Mouse (Mus musculus) embryonic stem cell, embryonic (primary cell): ENCODE measurements around the gene Ppp2r5c.

Experiments
- CTCF ChIA-PET, 4 experiments: fragments of 300-600 bp in 2 of 4; fragments of 350-600 bp in 2 of 4; sonication (Branson Sonifier 250); formaldehyde crosslinking; loops; one replicate each; lab custom pipeline; 2022; ENCODE audit warnings: inconsistent platforms in 2 of 4; lab: Charles Lee
- POLR2A ChIA-PET, 4 experiments: fragments of 300-600 bp in 2 of 4; fragments of 350-600 bp in 2 of 4; sonication (Branson Sonifier 250); formaldehyde crosslinking; loops; one replicate each; lab custom pipeline; 2022; ENCODE audit warnings: antibody characterized with exemption in 4 of 4, inconsistent platforms in 1 of 4; lab: Charles Lee

Gene Ppp2r5c

DNA sequence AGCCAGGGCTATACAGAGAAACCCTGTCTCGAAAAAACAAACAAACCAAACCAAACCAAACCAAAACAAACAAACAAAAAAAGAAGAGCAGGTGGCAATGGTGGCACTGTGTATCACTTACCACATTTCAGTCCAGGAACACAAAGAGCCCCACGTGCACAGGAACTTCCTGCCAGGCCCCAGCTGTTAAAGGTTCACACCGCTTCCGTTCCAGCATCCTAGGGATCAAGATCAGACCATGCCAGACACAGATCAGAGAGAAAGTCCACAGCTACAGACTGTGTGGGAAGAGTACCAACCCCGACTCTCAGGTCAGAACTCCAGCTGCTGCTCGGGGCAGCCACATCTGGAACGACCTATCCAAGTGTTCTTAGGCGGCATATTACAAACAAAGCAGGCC lies 16.8 kb downstream of the Ppp2r5c start:
- CTCF ChIA-PET = interaction anchor here (0.6 to 2.3 kb wide), 5 partner anchors 9 to 239 kb away, joined by 3 to 10 read pairs (median 5); partner anchors contain the start of gene Hsp90aa1 (in 1 of the 4)
- POLR2A ChIA-PET = interaction anchor here (0.7 to 7.6 kb wide), 20 partner anchors 8 to 154 kb away, joined by 3 to 61 read pairs (median 5); partner anchors contain the start of gene Ppp2r5c (in 1 of the 4)

DNA sequence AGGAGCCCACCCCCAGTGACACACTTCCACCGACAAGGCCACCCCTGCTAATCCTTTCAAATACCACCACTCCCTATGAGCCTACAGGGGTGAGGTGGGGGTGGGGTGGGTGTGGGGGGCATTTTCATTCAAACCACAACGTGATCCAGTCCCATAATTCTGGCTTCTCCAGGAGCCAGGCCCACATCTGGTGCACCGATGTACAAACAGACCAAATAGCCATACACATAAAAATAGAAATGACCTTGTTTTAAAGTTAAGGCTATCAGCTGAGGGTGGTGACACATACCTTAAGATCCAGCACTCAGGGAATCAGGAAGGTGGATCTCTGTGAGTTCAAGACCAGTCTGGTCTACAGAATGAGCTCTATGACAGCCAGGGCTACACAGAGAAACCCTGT lies 24.5 kb downstream of the Ppp2r5c start:
- ChIA-PET CTCF (interaction anchor here in 2 of 4 experiments (0.8 to 1.4 kb wide), 8 partner anchors 9 to 203 kb away, joined by 3 to 4 read pairs (median 3); no protein-coding TSS in a partner anchor), POLR2A (interaction anchor here (0.6 to 9.3 kb wide), 89 partner anchors 7 to 521 kb away, joined by 3 to 203 read pairs (median 7); partner anchors contain the start of genes Hsp90aa1 (in 3 of the 4), Ppp2r5c (in 2 of the 4) and Wdr20 (in 1 of the 4))

DNA sequence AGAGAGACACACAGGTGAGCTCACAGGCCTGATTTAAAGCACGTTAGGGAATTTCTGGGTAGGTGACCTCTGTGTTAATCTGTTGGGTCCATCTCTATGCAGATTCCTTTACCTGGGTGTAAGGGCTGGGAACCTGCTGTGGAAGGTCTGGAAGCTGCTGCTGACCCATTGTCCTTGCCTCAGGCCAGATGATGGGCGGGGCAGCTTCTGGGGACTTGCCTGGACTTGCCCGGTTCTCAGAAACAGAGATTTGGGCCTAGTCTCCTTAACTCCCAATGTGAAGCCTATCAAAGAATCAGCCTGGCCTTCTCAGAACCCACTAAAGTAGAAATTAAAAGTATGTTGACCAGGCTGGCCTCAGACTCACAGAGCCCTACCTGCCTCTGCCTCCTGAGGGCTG lies 25.3 kb downstream of the Ppp2r5c start:
- POLR2A ChIA-PET = interaction anchor here (0.6 to 9.3 kb wide), 89 partner anchors 8 to 1730 kb away, joined by 3 to 203 read pairs (median 7); partner anchors contain the start of genes Hsp90aa1 (in 3 of the 4), Ppp2r5c (in 2 of the 4) and Wdr20 (in 1 of the 4)

DNA sequence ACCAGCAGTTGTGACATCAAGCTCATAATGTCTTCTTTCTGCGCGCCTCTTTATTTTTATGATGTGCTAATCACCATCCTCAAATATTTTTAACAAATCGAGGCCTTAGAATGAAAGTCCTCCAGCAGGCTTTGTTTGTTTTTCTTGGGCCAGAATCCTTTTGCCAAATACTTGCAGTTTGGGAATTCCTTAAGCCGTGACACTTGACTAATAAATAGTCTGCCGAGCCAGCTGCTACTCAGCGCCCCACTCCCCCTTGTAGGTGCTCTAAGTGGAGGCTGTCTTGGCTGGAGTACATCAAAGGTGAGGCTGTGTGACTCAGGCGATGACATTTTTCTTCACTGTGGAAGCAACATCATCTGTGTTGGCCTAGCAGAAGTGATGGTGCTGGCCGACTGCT lies 27.6 kb downstream of the Ppp2r5c start:
- CTCF ChIA-PET = no interaction called here
- POLR2A ChIA-PET = interaction anchor here in 3 of 4 experiments (0.7 to 9.3 kb wide), 20 partner anchors 9 to 351 kb away, joined by 3 to 203 read pairs (median 4); partner anchors contain the start of gene Hsp90aa1 (in 2 of the 3)

More for the DNA sequence above, 25.3 kb downstream of the Ppp2r5c start:
- CTCF ChIA-PET = interaction anchor here in 2 of 4 experiments (0.5 to 1.4 kb wide), 12 partner anchors 9 to 520 kb away, joined by 3 to 4 read pairs (median 3); partner anchors contain the start of gene Hsp90aa1 (in 1 of the 2)

GRCm38 (mm10) chr12:110476561-110476960 lies 29.6 kb downstream of the Ppp2r5c start:
- ChIA-PET CTCF (interaction anchor here in 2 of 4 experiments (0.6 kb wide), 2 partner anchors 18 to 1051 kb away, joined by 3 read pairs; no protein-coding TSS in a partner anchor), POLR2A (interaction anchor here in 3 of 4 experiments (0.6 to 9.3 kb wide), 7 partner anchors 9 to 62 kb away, joined by 3 to 203 read pairs (median 9); no protein-coding TSS in a partner anchor)

- ChIA-PET CTCF (interaction anchor here in 2 of 4 experiments (1.0 to 2.8 kb wide), 4 partner anchors 10 to 129 kb away, joined by 3 to 8 read pairs (median 3); no protein-coding TSS in a partner anchor), POLR2A (interaction anchor here (0.8 to 9.3 kb wide), 29 partner anchors 8 to 373 kb away, joined by 3 to 203 read pairs (median 4); partner anchors contain the start of gene Hsp90aa1 (in 2 of the 4))
Observed at GRCm38 (mm10) chr12:110477906-110478305, 31.0 kb downstream of the Ppp2r5c start.

GRCm38 (mm10) chr12:110478601-110479008 lies 31.7 kb downstream of the Ppp2r5c start:
- POLR2A ChIA-PET = interaction anchor here (0.9 to 9.3 kb wide), 27 partner anchors 7 to 372 kb away, joined by 3 to 203 read pairs (median 4); partner anchors contain the start of gene Hsp90aa1 (in 2 of the 4)
- CTCF ChIA-PET = interaction anchor here in 2 of 4 experiments (1.0 to 2.8 kb wide), 5 partner anchors 9 to 128 kb away, joined by 3 to 8 read pairs (median 3); no protein-coding TSS in a partner anchor

DNA sequence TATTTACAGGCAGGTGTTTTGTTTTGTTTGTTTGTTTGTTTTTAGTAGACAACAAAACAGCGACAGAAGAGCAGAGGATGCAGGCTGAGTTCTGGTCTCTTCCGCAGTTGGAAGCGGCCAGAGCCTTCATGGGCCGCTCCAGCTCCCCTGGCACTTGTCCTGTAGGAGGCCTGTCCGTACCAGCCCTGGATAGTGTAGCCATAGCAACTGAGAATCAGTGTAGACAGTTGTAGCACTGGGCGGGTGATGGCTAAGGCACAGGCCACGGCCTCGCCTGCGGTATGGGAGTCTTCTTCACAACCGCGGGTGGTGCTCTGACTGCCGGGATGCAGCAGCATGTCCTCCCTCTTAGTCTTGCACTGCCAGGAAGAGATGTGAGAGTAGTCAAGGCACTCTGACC lies 32.3 kb downstream of the Ppp2r5c start:
- POLR2A ChIA-PET = interaction anchor here in 3 of 4 experiments (0.9 to 9.3 kb wide), 24 partner anchors 7 to 224 kb away, joined by 3 to 203 read pairs (median 6); partner anchors contain the start of gene Hsp90aa1 (in 2 of the 3)
- CTCF ChIA-PET = interaction anchor here in 3 of 4 experiments (0.7 to 2.8 kb wide), 4 partner anchors 11 to 103 kb away, joined by 3 to 8 read pairs (median 4); no protein-coding TSS in a partner anchor

DNA sequence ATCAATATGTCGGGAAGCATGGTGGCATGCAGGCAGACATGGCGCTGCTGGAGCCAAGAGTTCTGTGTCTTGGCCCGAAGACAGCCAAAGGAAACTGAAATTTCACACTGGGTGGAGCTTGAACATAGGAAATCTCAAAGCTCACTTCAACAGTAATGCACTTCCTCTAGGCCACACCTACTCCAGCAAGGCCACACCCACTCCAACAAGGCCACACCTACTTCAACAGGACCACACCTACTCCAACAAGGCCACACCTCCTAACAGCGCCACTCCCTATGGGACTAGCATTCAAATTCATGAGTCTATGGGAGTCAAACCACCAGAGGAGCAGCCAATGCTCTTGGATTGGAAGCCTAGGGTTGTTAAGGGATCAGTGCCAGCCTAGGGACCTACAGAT lies 33.8 kb downstream of the Ppp2r5c start:
- ChIA-PET POLR2A (interaction anchor here (0.5 to 4.6 kb wide), 45 partner anchors 8 to 1032 kb away, joined by 3 to 34 read pairs (median 4); partner anchors contain the start of gene Hsp90aa1 (in 1 of the 4)), CTCF (interaction anchor here in 2 of 4 experiments (0.5 to 1.5 kb wide), 7 partner anchors 9 to 945 kb away, joined by 3 to 4 read pairs (median 3); no protein-coding TSS in a partner anchor)

DNA sequence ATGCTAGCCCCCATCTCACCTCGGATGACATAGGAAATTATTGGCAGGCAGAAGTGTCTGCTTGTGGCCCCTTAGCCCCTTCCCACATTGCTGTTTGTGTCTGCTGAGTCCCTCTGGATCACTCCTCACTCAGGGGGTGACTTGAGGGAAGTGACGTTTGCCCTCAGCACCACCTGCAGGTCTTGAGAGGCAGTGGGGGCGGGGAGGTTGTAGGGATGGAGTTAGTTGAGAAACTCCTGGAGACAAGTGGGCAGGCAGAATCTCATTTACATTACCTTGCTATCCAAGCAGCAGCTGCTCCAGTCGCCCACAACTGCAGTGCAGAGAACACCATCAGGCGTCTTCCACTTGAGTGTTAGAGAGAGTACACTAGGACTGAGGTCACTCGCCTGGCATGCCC lies 36.8 kb downstream of the Ppp2r5c start:
- ChIA-PET CTCF (interaction anchor here in 3 of 4 experiments (0.6 to 1.3 kb wide), 5 partner anchors 19 to 65 kb away, joined by 3 to 5 read pairs (median 4); no protein-coding TSS in a partner anchor), POLR2A (interaction anchor here (0.5 to 9.7 kb wide), 26 partner anchors 9 to 220 kb away, joined by 3 to 203 read pairs (median 5); partner anchors contain the start of gene Hsp90aa1 (in 1 of the 4))

DNA sequence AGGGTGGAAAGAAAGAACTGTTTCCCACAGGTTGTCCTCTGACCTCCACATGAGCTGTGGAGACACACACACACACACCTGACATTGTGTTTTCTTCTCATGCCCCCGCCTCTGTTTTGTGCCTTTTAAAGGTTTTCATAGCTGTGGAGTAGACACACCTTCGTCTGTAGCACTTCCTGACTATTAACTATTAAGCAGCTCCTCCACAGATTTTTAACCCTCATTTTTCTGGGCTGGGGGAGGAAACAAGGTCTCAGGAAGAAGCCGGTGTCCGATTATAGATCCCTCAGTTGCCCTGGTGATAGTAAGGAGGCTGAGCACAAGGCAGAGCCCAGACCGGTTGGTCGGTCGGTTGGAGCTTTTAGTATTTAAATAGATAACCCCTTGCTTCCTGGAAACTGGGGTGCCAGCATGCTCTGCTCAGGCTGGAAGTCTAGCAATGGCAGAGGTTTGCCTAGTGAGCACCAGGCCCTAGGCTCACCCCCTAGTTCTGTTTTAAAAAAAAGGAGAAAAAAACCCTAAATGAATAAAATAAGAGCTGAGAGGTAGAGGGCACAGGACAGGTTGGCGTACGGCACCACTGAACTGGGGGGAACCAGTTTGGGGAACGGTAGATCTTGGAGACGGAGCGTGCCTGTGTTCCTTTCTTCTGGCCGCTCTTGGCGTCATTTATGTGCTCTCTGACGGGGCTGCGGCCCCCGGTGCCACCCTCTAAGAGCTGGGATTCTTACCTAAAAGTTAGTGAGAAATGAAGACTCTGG lies 38.1 kb downstream of the Ppp2r5c start:
- POLR2A ChIA-PET = interaction anchor here (0.5 to 9.7 kb wide), 91 partner anchors 8 to 494 kb away, joined by 3 to 203 read pairs (median 5); partner anchors contain the start of genes Hsp90aa1 (in 3 of the 4), Ppp2r5c (in 2 of the 4) and Ankrd9 (in 1 of the 4)
- CTCF ChIA-PET = interaction anchor here (0.5 to 2.1 kb wide), 20 partner anchors 9 to 537 kb away, joined by 3 to 8 read pairs (median 4); no protein-coding TSS in a partner anchor

- ChIA-PET POLR2A (interaction anchor here (0.5 to 9.7 kb wide), 86 partner anchors 8 to 493 kb away, joined by 3 to 203 read pairs (median 5); partner anchors contain the start of genes Hsp90aa1 (in 3 of the 4), Ppp2r5c (in 2 of the 4) and Ankrd9 (in 1 of the 4)), CTCF (interaction anchor here (0.5 to 2.1 kb wide), 20 partner anchors 8 to 536 kb away, joined by 3 to 8 read pairs (median 4); no protein-coding TSS in a partner anchor)
Observed at GRCm38 (mm10) chr12:110485585-110486331, 38.8 kb downstream of the Ppp2r5c start.

DNA sequence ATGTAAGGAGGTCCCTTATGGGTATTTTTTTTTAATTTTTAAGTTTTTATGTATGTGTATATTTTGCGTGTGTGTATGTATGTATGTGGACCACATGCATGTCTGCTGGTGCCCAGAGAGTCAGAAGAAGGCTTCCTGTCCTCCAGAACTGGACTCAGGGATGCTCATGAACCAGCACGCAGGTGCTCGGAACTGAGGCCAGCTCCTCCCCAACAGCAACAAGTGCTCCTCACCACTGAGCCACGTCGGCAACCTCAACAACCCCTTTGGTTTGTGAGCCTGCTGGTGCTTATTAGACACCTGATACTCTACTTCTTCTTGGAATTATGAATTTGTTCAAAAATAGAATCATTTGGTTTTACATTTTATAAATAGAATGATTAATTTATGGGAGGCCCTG lies 39.9 kb downstream of the Ppp2r5c start:
- CTCF ChIA-PET = interaction anchor here in 2 of 4 experiments (0.5 to 2.1 kb wide), 3 partner anchors 9 to 32 kb away, joined by 3 to 7 read pairs (median 3); no protein-coding TSS in a partner anchor
- POLR2A ChIA-PET = interaction anchor here (0.6 to 9.7 kb wide), 31 partner anchors 9 to 225 kb away, joined by 3 to 203 read pairs (median 12); partner anchors contain the start of genes Hsp90aa1 (in 3 of the 4) and Ppp2r5c (in 1 of the 4)

- POLR2A ChIA-PET = interaction anchor here in 3 of 4 experiments (0.7 to 9.7 kb wide), 19 partner anchors 8 to 216 kb away, joined by 3 to 203 read pairs (median 6); partner anchors contain the start of gene Ppp2r5c (in 1 of the 3)
Observed at GRCm38 (mm10) chr12:110488031-110488430, 41.1 kb downstream of the Ppp2r5c start.

DNA sequence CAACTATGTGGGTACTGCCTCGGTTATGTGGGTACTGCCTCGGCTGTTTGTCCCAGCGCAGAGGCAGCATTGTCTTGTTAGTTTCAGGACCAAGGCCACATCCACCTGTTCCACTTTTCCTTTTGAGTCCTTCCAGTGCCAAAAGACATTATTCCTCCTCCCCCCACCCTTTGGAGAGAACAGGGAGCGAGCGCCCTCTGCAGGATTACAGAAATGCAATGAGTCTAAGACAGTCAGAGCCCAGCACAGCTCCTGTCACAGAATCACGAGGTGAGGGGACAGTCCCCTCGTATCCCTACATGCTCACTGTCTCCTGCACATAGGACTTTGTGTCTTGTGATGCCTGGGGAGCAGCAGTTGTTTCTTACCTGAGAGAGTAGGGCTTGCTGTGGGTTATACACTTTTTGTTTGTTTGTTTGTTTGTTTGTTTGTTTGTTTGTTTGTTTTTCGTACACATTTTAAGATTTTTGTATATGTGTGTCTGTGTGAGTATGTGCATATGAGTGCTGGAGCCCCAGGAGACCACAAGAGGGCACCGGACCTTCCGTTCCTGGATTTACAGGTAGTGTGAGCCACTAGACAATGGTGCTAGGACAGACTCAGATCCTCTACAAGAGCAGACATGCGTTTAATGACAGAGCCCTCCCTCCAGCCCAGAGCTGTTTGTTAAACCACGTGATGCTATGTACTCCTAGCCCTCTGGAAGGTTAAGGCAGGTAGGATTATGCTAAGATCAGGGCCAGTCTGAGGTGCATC lies 43.2 kb downstream of the Ppp2r5c start:
- CTCF ChIA-PET = interaction anchor here (0.6 to 2.6 kb wide), 20 partner anchors 9 to 118 kb away, joined by 3 to 14 read pairs (median 4); no protein-coding TSS in a partner anchor

More at GRCm38 (mm10) chr12:110488031-110488430, 41.1 kb downstream of the Ppp2r5c start:
- CTCF ChIA-PET = interaction anchor here in 1 of 4 experiments (0.8 to 1.7 kb wide), 3 partner anchors 10 to 52 kb away, joined by 3 to 4 read pairs (median 3); no protein-coding TSS in a partner anchor

More for the DNA sequence above, 43.2 kb downstream of the Ppp2r5c start:
- POLR2A ChIA-PET = interaction anchor here in 3 of 4 experiments (0.6 to 12.2 kb wide), 31 partner anchors 9 to 214 kb away, joined by 3 to 203 read pairs (median 4); partner anchors contain the start of gene Hsp90aa1 (in 1 of the 3)
